Mouse (Mus musculus) inflammation-experienced regulatory T-cells, adult 6 months (primary cell): ENCODE results near the gene Slc31a1. TPM values are rescaled to one million over a fixed set of nuclear protein-coding genes. Genes with fewer than 3 reads are reported as not detected.

ENCODE experiments used
- ATAC-seq: one replicate; pipeline ENCODE4 v1.8.0; 2017
- polyA plus RNA-seq, 3 experiments: library from polyadenylated mRNA; unstranded; fragments of 100-300 nt; shearing (Covaris generic); gene quantifications; one replicate each; pipeline ENCODE4 v1.2.1; 2017

Slc31a1 gene
- polyA plus RNA-seq, 3 experiments from 2014 or later = 6.4 to 12.8 (median 9.3) TPM

DNA sequence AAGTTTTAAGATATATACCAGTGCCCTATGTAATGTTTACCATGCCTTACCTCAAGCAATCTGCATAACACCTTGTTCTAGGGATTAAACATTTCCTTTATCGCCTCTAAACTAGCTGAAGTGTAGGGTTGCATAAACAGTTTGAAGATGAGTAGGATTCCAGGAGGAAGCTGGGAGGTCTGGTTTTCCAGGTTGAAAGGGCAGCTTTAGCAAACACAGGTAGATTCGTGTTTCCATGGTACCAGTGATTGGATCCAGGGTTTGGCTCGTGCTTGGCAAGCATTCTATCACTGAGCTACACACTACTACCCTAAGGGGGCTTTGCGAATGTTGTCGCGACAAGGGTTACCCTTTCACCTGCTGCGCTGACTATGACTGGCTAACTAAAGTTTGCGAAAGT, 3.8 kb downstream of the Slc31a1 start:
- no peak for ATAC-seq

DNA sequence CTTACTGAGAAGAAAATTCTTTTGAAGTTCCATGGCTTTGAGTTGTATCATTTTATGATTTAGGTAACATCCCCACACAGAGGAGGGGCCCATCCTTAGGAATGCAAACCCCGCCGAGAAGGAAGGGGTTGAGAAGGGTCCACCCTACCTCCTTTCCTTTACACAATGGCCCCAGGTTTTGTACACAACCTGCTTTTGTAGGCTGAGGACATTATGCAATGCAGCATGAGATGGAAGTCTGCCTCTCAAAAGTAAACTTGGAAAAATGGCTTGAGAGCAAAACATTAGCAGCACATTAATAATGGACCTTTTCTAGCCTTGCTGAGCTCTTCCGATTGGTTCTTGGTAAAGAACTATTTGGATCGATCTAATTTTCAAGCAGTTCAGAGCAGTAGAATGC, 5.8 kb downstream of the Slc31a1 start:
- ATAC-seq = no peak

DNA sequence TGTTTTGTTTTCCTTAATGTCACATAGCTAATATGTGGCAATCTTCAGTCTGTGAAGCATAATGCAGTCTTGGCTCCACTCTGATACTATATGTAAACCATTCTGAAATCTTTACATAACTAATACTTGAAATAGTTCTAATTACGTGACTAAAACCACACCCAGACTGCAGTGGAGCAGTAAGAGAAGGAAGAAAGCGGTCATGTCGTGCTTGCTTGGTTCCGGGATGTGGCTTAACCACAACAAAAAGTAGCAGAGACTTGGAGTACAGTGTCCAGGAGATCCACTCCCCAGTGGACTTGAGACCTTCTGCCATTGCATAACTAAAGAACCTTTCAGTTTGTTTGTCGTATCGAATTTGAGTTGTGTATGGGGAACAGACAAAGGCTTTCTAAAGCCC, 7.1 kb downstream of the Slc31a1 start:
- peak; percentile 35 for ATAC-seq

DNA sequence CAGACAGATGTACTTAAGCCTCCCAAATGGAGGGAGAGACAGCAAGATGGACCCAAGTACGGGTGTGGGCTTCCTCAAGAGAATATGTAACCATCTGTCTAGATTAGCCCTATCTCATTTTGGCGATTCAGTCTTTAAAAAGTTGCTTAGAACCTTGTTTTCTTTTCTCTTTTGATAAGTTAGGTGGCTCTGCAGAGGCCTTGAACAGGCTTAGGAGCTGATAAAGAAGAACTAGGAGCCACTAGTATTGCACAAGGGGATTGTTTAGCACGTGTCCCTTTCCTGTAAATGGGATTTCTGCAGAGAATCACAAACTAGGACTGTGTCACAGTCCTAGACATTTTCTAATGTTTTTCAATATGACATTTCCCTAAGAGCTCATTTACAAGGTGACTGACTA, 8.6 kb downstream of the Slc31a1 start:
- ATAC-seq = no peak

DNA sequence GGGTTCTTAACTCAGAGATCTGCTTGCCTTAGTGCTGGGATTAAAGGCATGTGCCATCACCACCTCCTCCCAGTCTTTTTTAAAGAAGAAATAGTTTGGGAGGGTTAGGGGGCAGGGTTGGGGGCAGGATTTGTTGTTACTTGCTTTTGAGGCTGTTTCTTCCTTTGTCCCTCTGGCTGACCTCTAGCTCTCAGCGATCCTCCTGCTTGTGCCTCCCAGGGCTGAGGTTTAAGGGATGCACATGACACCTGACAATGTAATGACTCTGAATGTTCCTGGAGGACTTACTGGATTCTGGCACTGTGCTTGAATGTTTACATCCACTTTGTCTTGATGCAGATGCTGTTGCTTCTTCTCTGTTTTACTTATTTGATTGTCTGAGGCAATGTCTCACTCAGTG, 11.9 kb downstream of the Slc31a1 start:
- ATAC-seq = no peak

DNA sequence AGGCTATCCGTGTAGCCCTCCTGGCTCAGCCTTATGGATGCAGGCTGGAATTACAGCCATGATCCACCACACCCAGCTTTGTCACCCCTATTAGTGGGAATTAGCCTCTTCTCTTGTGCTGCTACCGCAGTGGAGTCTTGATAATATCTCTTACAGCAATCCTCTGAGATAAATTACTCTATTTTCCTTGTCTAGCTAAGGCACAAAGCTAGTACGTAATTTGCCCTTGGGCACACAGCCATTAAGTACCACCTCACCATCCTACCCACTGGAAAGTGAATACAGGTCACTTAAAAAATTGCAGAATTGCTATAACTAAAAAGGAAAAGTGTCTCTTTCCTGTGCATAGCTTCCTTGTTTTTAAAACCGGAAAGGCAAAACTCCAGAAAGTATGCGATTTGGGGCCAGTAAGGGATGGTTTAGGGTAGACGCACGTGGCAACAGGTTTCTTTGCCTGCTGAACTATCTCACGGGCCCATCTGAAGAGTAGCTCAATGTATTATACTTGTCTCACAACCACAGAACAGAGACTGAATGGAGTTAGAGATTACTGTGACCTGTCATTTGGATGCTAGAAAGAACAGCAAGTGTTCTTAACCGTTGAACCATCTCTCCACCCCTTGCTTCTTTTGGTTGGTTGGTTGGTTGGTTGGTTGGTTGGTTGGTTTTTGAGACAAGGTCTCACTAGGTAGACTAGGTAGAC, 12.4 kb downstream of the Slc31a1 start:
- no peak for ATAC-seq

DNA sequence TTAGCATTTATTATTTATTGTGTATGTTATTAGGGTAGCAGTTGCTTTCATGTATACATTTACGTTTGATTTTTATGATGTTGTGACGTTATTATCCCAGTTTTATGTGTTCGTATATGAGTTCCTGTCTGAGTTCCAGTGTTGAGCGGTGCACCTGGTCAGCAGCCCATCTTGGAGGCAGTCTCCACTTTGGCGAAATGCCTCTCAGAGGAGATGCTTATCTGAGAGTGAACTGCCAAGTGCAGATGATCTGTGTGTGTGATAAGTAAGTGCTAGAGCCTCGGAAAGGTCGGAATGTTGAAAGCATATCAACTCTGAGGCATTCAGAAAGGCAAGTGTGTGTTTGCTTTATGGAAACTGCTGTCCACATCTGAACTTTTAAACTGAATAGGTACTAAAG, 13.1 kb downstream of the Slc31a1 start:
- ATAC-seq = no peak

DNA sequence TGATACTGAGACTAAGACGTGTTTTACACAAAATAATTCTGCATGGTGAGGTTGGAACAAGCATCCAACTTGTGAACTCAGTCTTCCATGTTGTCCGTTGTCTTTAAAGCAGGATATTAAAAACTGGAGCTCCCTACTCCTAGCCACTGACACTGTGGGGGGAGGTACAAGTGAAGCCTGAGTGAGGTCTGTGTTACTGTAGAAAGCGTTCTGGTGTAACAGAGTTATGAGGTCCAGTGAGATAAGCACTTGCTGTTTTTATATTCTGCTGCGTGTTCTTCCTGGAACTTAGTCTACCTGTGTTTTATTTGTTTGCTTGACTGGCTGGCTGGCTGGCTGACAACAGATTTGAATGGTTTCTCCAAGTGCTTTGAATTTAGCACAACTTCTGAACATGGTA, 13.8 kb downstream of the Slc31a1 start:
- ATAC-seq = no peak

DNA sequence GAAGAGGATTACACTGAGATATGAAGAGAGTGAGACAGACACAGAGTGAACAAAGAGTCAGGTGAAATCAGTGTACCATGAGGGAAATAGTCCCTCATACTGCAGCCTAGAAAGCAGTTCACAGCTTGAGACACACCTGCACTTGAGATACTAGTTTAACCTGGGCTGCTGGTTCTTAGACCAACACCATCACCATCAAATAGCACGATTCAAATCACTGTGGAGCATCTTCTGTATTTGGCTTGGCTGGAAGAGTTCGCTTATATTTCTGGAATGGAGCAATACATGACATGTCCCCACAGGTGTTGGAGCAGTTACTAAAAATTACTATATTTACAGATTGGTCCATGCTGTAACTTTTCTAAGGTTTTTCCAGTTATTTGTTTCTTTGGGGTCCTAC, 15.6 kb downstream of the Slc31a1 start:
- no peak for ATAC-seq

DNA sequence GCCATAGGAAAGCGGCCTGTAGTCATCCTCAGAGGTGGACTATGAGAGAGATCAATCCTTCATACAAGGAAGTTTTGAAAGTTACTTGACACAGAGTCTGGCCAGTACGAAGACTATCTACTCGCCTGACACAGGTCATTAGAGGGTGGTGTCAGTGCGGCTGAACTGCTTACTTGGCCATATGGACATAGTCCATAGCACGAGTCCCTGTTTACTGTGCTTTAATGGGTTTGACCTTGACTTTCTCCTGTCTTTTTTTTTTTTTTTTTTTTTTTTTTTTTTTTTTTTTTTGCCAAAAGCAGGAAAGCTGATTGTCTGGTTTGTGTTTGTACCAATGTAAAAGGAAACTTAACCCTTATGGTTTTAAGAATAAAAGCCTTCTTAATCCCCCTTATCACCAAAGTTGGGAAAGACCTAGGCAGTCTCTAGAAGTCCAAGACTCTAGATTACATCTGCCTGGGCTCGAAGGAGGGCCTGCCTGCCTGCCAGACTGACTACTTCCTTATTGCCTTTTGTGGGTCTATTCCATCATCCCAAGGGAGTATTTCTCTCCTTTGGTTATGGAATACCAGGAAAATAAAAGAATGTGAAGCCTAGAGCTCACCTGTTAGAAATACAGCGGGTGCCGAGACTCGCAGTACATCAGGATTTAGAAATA, 19.3 kb downstream of the Slc31a1 start:
- ATAC-seq = no peak

DNA sequence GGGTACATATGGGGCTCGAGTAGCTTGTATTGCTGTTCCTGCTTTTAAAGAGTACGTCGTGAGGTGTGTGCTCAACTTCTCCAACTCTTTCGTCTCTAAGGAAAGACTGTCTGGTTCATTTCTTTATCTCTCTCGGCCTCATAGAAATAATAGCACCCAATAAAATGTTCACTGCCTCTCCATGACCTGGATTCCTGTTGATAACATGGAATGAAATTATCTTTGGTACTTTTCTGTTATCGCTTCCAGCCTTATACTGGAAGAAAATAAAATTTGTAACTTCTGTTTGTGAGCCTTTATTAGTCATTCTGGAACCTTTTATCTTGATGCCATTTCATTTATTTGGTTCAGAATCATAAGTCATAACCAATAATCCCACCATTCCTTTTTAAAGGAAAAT, 22.7 kb downstream of the Slc31a1 start:
- no peak for ATAC-seq

DNA sequence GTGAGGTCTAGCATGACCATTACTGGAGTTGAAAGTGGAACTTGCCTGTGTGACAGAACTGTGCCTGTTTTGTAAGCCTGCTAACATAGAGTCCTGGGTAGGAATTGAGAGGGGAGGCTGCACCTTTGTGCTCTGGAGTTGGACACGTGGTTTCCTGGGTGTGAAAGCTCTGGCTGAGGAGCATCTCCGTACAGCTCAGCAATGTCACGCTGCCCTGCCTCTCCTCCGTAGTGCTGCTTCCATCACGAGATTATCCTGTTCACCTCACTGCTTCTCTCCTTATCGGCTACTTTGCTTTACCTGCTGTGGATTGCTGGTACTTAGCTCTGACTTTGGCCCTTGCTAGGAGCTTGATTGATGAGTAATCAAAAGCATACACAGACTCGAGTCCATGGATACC, 23.2 kb downstream of the Slc31a1 start:
- no peak for ATAC-seq

DNA sequence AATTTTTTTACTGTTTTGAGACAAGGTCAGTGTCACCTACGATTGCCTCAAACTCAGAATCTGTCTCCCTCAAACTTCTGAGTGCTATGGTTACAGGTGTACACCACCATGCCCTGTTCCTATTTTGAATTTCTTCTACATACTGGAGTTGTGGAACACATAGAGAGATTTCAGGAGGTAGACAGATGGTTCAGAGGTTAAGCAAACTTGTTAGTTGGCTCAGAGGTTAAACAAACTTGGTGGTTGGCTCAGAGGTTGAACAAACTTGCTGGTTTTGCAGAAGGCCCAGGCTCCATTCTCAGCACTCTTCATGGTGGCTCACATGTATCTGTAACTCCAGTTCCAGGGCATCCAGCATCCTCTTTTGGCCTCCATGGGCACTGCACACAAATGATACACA, 23.6 kb downstream of the Slc31a1 start:
- no peak for ATAC-seq

DNA sequence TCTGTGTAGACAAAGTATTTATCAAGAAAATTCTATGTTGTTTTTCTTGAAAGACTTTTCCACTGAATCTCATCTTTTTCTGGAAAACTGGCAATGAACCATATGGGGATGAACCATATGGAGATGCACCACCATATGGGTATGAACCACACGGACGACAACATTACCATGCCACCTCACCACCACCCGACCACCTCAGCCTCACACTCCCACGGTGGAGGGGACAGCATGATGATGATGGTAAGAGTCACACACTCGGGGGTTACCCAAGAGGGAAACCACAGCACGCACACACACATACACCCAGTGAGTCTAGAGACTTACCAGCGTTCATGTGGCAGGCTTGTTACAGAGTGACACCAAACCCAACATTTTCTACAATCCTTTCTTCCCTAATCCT, 24.9 kb downstream of the Slc31a1 start:
- no peak for ATAC-seq

DNA sequence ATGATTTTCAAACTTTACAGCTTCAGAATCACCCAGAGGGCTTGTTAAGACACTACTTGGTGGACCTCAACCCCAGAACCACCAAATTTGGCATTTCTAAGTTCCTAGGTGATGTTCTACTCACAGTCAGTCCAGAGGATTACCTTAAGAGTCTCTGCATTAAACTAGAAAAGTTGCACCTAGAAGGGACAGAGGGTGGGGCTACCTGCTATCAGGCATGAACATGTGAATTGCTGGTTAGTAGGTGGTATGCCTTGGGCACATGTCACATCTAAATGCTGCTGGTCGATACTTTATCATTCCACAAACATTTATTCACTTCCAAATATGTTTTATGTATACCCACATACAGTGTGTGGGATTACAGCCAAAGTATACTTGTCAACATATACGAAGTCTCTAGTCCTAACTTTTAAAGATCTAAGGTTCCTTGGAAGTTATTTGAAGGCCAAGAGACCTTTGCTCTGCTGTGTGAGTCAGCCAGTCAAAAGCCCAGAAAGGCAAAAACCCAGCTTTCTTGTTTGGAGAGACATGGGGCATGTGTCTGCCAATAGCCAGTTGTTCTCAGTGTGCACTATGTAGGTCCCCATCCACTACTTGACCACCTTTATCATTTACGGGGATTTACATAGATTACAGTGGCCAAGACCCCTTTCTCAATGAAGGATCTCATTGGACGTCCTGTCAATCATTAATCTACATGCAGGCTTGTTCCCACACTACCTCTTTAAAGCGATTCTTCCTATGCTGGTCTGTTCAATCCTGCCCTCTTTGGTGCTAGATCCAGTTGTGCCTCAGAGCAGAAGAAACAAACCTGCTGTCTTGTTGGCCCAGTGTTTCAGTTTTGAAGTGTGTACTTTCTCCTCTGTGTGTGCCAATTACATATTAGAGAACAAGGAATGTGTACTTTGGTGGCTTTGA, 29.3 kb downstream of the Slc31a1 start:
- no peak for ATAC-seq

DNA sequence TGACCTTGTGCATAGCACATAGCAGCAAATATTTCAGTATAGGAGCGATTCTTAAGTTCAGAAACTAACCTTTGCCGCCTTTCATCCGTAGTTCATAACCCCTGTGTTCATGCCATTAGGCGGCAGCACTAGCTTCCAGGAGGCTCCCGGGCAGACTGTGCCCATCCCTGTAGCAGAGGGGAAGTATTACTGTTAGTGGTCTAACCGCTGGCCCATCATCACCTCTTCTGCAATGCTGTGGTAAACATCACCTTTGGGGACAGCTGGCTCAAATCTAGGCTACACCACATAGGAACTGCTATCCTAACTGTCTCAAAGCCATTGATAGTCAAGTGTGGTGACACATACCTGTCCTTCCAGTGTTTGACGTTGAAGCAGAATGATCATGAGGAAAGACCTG, 31.4 kb downstream of the Slc31a1 start:
- no peak for ATAC-seq

DNA sequence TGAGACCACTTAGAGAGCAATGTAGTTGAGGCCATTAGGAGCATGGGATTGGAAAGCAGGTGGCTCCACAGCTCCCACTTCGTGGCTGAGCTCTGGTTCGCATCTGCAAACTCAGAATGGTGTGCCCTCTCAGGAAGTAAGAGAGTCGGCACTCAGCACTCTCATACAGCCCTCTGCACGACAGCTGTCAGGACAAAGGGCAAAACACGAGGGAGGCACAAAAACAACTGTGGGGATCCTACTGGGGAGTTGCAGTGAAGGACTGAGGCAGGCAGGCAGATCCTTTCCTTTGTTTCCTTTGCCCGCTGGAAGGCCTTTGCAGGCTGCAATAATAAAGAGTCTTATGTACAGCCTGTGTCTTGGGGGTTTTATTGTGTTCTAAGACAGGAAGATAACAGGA, 32.9 kb downstream of the Slc31a1 start:
- no peak for ATAC-seq

DNA sequence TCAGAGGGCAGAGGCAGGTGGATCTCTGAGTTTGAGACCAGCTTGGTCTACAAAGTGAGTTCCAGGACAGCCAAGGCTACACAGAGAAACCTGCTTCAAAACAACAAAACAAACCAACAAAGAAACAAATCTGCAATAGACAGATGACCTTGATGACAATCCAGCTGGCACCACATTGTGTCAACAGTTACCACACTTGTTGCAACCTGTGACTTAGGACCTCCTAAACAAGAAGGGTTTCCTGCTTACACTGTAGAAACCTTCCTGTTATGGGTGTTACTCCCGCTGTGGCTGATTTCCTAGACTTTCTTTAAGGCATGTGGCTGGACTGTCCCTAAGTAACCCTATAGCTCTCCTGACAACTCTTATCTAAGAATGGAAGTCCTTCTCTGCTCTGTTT, 35.3 kb downstream of the Slc31a1 start:
- no peak for ATAC-seq

DNA sequence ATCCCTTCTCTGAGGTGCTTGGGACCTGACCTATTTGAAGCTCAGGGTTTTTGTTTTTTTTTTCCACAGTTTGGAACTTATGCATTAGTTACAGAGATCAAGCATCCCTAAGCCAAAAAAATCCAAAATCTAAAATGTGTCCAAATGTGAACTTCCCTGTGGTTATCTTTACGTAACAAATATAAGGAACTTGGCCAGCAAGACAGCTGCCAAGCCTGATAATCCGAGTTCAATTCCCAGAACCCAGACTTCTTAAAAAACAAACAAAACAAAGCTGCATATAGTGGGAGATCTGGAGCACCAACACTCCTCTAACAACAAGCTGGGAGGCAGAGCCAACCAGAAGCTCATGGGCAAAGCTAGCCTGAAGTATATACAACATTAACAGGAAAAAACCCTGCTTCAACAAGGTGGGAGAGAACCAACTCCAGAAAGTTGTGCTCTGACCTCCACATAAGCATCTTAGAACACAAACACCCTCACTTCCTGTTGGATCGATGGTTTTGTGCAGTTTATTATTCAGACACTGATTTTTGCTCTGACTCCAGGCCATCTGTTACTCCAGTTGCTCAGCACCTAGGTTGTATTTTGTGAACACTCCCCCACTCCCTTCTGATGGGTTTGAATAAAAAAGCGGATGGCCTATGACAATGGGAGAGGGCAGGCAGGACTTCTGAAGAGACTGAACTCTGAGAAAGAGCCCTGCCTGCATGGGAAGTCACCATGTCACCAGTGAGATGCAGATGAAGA, 37.3 kb downstream of the Slc31a1 start:
- no peak for ATAC-seq

DNA sequence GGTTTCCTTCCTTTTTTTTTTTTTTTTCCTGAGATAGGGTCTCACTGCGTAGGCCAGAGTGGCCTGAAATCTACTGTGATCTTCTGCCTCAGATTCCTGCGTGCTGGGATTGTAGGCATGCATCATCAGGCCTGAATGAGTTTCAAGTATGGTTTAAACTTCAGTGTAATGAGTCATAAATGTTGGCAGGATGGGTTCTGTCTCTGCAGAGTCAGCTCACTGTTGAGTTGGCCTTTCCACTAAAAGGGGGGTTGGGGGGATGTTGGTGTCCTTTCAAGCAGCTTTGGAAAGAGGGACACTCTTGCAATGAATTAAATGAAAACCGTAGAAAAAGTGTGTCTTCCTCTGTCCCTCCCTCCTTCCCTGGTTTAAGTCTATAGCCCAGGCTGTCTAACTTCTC, 38.4 kb downstream of the Slc31a1 start:
- ATAC-seq = no peak

DNA sequence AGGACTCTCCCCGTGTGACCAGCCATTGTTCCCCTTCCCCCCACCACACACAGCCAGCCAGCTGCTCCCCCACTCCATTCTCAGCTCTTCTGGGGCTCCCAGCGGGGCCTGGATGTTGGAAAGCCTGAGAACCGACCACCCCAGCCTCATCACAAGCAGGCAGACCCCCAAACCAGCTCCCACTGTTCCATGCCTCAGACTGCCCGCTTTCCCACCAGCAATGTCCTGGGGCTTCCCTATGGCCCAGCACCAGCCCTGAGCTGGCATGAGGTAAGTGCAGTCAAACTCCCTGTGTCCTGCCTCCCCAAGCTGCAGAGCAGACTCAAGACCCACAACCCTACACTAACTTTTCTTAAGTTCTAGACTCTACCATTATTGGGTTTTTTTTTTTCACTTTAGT, 45.6 kb downstream of the Slc31a1 start:
- no peak for ATAC-seq

DNA sequence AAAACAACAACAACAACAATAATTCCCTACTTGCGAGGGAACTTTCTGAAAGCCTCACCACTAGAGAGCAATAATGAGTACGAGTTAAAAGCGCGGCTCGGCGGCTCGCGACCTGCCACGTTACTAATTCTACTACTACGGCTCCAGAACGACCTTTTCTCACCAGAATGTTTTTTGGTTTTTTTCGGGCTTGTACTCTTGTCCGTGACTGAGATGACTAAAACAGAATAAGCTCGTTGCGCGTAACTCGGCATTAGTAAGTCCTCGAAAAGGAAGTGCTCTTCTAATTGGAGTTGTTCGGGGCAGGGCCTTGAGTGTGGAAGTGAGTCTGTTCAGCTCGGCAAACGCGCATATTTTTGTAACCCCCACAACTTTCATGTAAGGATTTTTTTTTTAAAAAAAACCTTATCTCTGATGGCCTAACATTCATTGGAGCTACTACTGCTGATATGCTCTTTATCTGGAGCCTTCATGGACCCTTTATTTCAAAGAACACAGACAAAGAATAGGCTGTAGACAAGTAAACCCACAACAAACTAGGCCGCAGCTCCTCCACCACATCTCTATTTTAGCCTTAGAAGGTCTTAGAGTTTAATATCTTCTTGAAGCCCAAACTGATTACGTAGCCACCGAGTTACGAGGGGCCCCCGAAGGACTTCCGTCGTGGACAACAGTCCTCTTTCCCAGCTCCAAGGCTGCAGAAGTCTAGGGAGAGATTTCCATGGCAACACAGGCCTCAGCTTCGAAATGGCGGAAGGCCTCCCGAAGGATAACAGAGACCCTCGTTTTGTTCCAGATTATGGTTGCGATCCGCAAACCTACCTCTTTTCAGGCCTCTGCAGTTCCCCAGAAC, 47.4 kb downstream of the Slc31a1 start:
- peak; percentile 32 for ATAC-seq
